Mouse (Mus musculus): ENCODE results near the gene Smok2b. TPM values are rescaled to one million over a fixed set of nuclear protein-coding genes. Genes with fewer than 3 reads are reported as not detected.
"Not testable (repeated sequence)": the region's sequence is repeated elsewhere in the genome, so short reads cannot be mapped to it uniquely, and the experiment has no call there.

Smok2b gene
- polyA plus RNA-seq, 1 experiment from 2014 or later, result not detected

- not testable (repeated sequence) for H3K27me3 ChIP-seq (ENCODE audit: insufficient read depth, poor library complexity, severe bottlenecking); H3K4me1 ChIP-seq; H3K36me3 ChIP-seq; H3K27ac ChIP-seq; DNase-seq (ENCODE audit: low spot score); H3K4me3 ChIP-seq
- H3K9me3 ChIP-seq, result peaks cover 53% of the 10 kb centered on the region
- 74% methylated on average over 1 of the region's 1 CpGs for WGBS
Measured at GRCm38 (mm10) chr17:13205247-13205646, 24.8 kb upstream of the Smok2b start.

- Histone ChIP-seq H3K4me1 (no peaks in the 10 kb centered on the region), H3K4me3 (no peak overlapping the region), H3K27ac (no peak overlapping the region), H3K36me3 (no peaks in the 10 kb centered on the region), H3K27me3 (ENCODE audit: insufficient read depth, poor library complexity, severe bottlenecking) (no peaks in the 10 kb centered on the region), H3K9me3 (peaks cover 48% of the 10 kb centered on the region)
- no peak for DNase-seq (ENCODE audit: low spot score)
- 83% methylated on average over 2 of the region's 2 CpGs for WGBS
Measured at GRCm38 (mm10) chr17:13206491-13206890, 23.6 kb upstream of the Smok2b start.

- not testable (repeated sequence) for H3K4me1 ChIP-seq; H3K27me3 ChIP-seq (ENCODE audit: insufficient read depth, poor library complexity, severe bottlenecking); H3K36me3 ChIP-seq; H3K4me3 ChIP-seq; H3K27ac ChIP-seq; DNase-seq (ENCODE audit: low spot score)
- H3K9me3 ChIP-seq, result peaks cover 64% of the 10 kb centered on the region
Measured at GRCm38 (mm10) chr17:13208460-13208859, 21.6 kb upstream of the Smok2b start.

- H3K4me1 ChIP-seq, result no peaks in the 10 kb centered on the region
- no peak overlapping the region for H3K4me3 ChIP-seq
- DNase-seq (ENCODE audit: low spot score), result no peak
- no peaks in the 10 kb centered on the region for H3K36me3 ChIP-seq
- 64% methylated on average over 7 of the region's 7 CpGs for WGBS
- H3K27me3 ChIP-seq (ENCODE audit: insufficient read depth, poor library complexity, severe bottlenecking), result no peaks in the 10 kb centered on the region
- H3K9me3 ChIP-seq, result peaks cover 82% of the 10 kb centered on the region
- H3K27ac ChIP-seq, result no peak overlapping the region
Measured at GRCm38 (mm10) chr17:13212136-13212850, 17.8 kb upstream of the Smok2b start.

- 55% methylated on average over 4 of the region's 4 CpGs for WGBS
- no peaks in the 10 kb centered on the region for H3K4me1 ChIP-seq
- H3K27me3 ChIP-seq (ENCODE audit: insufficient read depth, poor library complexity, severe bottlenecking), result no peaks in the 10 kb centered on the region
- DNase-seq (ENCODE audit: low spot score), result no peak
- H3K36me3 ChIP-seq, result no peaks in the 10 kb centered on the region
- H3K27ac ChIP-seq, result no peak overlapping the region
- peaks cover 91% of the 10 kb centered on the region for H3K9me3 ChIP-seq
- no peak overlapping the region for H3K4me3 ChIP-seq
Measured at GRCm38 (mm10) chr17:13214169-13214568, 15.9 kb upstream of the Smok2b start.

- Histone ChIP-seq H3K36me3 (no peaks in the 10 kb centered on the region), H3K27me3 (ENCODE audit: insufficient read depth, poor library complexity, severe bottlenecking) (no peaks in the 10 kb centered on the region), H3K9me3 (peaks cover 96% of the 10 kb centered on the region), H3K4me1 (no peaks in the 10 kb centered on the region), H3K27ac (no peak overlapping the region), H3K4me3 (no peak overlapping the region)
- DNase-seq (ENCODE audit: low spot score), result no peak
- WGBS, result 73% methylated on average over 2 of the region's 2 CpGs
Measured at GRCm38 (mm10) chr17:13215595-13215994, 14.5 kb upstream of the Smok2b start.

GRCm38 (mm10) chr17:13220888-13221287, 9.2 kb upstream of the Smok2b start, which contains the start of gene Smok2a:
Smok2a (plus strand) TSS chr17:13221188.
- 81% methylated on average over 3 of the region's 3 CpGs for WGBS
- H3K27me3 ChIP-seq (ENCODE audit: insufficient read depth, poor library complexity, severe bottlenecking), result no peaks in the 10 kb centered on the region

GRCm38 (mm10) chr17:13221921-13222320, 8.1 kb upstream of the Smok2b start:
- H3K27ac ChIP-seq; H3K27me3 ChIP-seq (ENCODE audit: insufficient read depth, poor library complexity, severe bottlenecking); H3K4me3 ChIP-seq; H3K4me1 ChIP-seq; H3K36me3 ChIP-seq: not testable (repeated sequence)
- 80% methylated on average over 2 of the region's 2 CpGs for WGBS
- DNase-seq (ENCODE audit: low spot score), result peak; percentile 73
- H3K9me3 ChIP-seq, result peaks cover 88% of the 10 kb centered on the region

More at GRCm38 (mm10) chr17:13220888-13221287, 9.2 kb upstream of the Smok2b start, which contains the start of gene Smok2a:
- Histone ChIP-seq H3K4me1 (no peaks in the 10 kb centered on the region), H3K36me3 (no peaks in the 10 kb centered on the region), H3K9me3 (peaks cover 88% of the 10 kb centered on the region), H3K27ac (no peak within 1 kb of the TSS), H3K4me3 (no peak within 1 kb of the TSS)
- DNase-seq (ENCODE audit: low spot score), result no peak

- not testable (repeated sequence) for H3K4me1 ChIP-seq; H3K27ac ChIP-seq; H3K36me3 ChIP-seq; H3K27me3 ChIP-seq (ENCODE audit: insufficient read depth, poor library complexity, severe bottlenecking); H3K4me3 ChIP-seq; DNase-seq (ENCODE audit: low spot score)
- H3K9me3 ChIP-seq, result peaks cover 56% of the 10 kb centered on the region
- WGBS, result 75% methylated on average over 4 of the region's 4 CpGs
Measured at GRCm38 (mm10) chr17:13239461-13239860, 9.4 kb downstream of the Smok2b start.

- peaks cover 43% of the 10 kb centered on the region for H3K9me3 ChIP-seq
- H3K27ac ChIP-seq; H3K27me3 ChIP-seq (ENCODE audit: insufficient read depth, poor library complexity, severe bottlenecking); H3K4me1 ChIP-seq; H3K36me3 ChIP-seq; DNase-seq (ENCODE audit: low spot score); H3K4me3 ChIP-seq: not testable (repeated sequence)
- 80% methylated on average over 7 of the region's 13 CpGs for WGBS
Measured at GRCm38 (mm10) chr17:13240807-13241727, 11.0 kb downstream of the Smok2b start.

- not testable (repeated sequence) for H3K4me1 ChIP-seq; H3K4me3 ChIP-seq; DNase-seq (ENCODE audit: low spot score); H3K36me3 ChIP-seq; H3K27me3 ChIP-seq (ENCODE audit: insufficient read depth, poor library complexity, severe bottlenecking); H3K27ac ChIP-seq
- peaks cover 15% of the 10 kb centered on the region for H3K9me3 ChIP-seq
- WGBS, result 58% methylated on average over 1 of the region's 5 CpGs
Measured at GRCm38 (mm10) chr17:13254786-13255185, 24.7 kb downstream of the Smok2b start.

Data from heart, embryonic 10.5 days (tissue).